Mouse (Mus musculus) mouse trophoblast stem cell (cell line): ENCODE results near the gene Rps27.

Source experiments
- in situ Hi-C, 2 experiments: fragments of 300-500 bp; cut with MseI, MboI; formaldehyde crosslinking; loops; 2 replicates in 1 of 2; 3 replicates in 1 of 2; pipeline ENCODE4 v1.15.1; 2025

Gene Rps27

GRCm38 (mm10) chr3:90231507-90232333 lies 18.3 kb upstream of the Rps27 start, which contains the start of gene Jtb:
TSS of gene Jtb (plus strand) at chr3:90231597.
- in situ Hi-C loops, result no loop called here

GRCm38 (mm10) chr3:90231075-90231474 lies 17.6 kb upstream of the Rps27 start:
- in situ Hi-C loops, result no loop called here

- in situ Hi-C loops, result no loop called here
Observed at GRCm38 (mm10) chr3:90224331-90224730, 10.9 kb upstream of the Rps27 start.

- in situ Hi-C loops, result no loop called here
Observed at GRCm38 (mm10) chr3:90222941-90223340, 9.5 kb upstream of the Rps27 start.

GRCm38 (mm10) chr3:90222455-90222854 lies 9.0 kb upstream of the Rps27 start:
- in situ Hi-C loops, result no loop called here

GRCm38 (mm10) chr3:90221123-90221522 lies 7.7 kb upstream of the Rps27 start:
- in situ Hi-C loops, result no loop called here

GRCm38 (mm10) chr3:90220531-90220951 lies 7.1 kb upstream of the Rps27 start:
- in situ Hi-C loops, result no loop called here

- in situ Hi-C loops, result no loop called here
Observed at GRCm38 (mm10) chr3:90220088-90220487, 6.6 kb upstream of the Rps27 start.

GRCm38 (mm10) chr3:90215825-90216380 lies 2.5 kb upstream of the Rps27 start:
- in situ Hi-C loops, result no loop called here

- in situ Hi-C loops, result no loop called here
Observed at GRCm38 (mm10) chr3:90213956-90214684, 669 bp upstream of the Rps27 start.

GRCm38 (mm10) chr3:90212723-90213122 lies 728 bp downstream of the Rps27 start:
- in situ Hi-C loops, result no loop called here

GRCm38 (mm10) chr3:90211475-90212398 lies 1.7 kb downstream of the Rps27 start:
- in situ Hi-C loops, result no loop called here

GRCm38 (mm10) chr3:90209908-90210566 lies 3.4 kb downstream of the Rps27 start:
- in situ Hi-C loops, result no loop called here

GRCm38 (mm10) chr3:90208662-90209061 lies 4.8 kb downstream of the Rps27 start:
- in situ Hi-C loops, result no loop called here

- in situ Hi-C loops, result no loop called here
Observed at GRCm38 (mm10) chr3:90204582-90204981, 8.9 kb downstream of the Rps27 start.

GRCm38 (mm10) chr3:90203619-90204018 lies 9.8 kb downstream of the Rps27 start:
- in situ Hi-C loops, result no loop called here

- in situ Hi-C loops, result no loop called here
Observed at GRCm38 (mm10) chr3:90202884-90203283, 10.6 kb downstream of the Rps27 start.

GRCm38 (mm10) chr3:90197548-90197947 lies 15.9 kb downstream of the Rps27 start:
- in situ Hi-C loops, result no loop called here

GRCm38 (mm10) chr3:90195644-90196043 lies 17.8 kb downstream of the Rps27 start:
- in situ Hi-C loops, result no loop called here

- in situ Hi-C loops, result no loop called here
Observed at GRCm38 (mm10) chr3:90194759-90195158, 18.7 kb downstream of the Rps27 start.
